Mouse (Mus musculus) limb, embryonic 12.5 days (tissue): Measurements from ENCODE around the gene B4galt2. TPM values are rescaled to one million over a fixed set of nuclear protein-coding genes. Genes with fewer than 3 reads are reported as not detected.

Experiments
- polyA plus RNA-seq: library from polyadenylated mRNA; unstranded; fragments of >200 nt; fragmentation: Nextera tagmentation; extraction: Ambion mirVana; gene quantifications from 2 replicates; pipeline ENCODE4 v1.2.1, GENCODE M21; 2016

The B4galt2 gene
- polyA plus RNA-seq, 1 experiment from 2014 or later, result 36.4 TPM

Other genes with a start within 250 kb of the B4galt2 start
- 87.0 and 87.5 TPM in 2 replicates for gene Dmap1, start 201.2 kb downstream of the B4galt2 start, polyA plus RNA-seq
- gene Gm12845, start 159.1 kb downstream of the B4galt2 start, polyA plus RNA-seq, result not detected in 2 replicates
- not detected in 2 replicates for gene Klf17, start 117.8 kb downstream of the B4galt2 start, polyA plus RNA-seq
- 14.7 and 16.5 TPM in 2 replicates for gene Slc6a9, start 49.0 kb downstream of the B4galt2 start, polyA plus RNA-seq
- gene Ccdc24, start 10.9 kb downstream of the B4galt2 start, polyA plus RNA-seq, result 2.2 and 2.7 TPM in 2 replicates
- gene Atp6v0b, start 3.8 kb upstream of the B4galt2 start, polyA plus RNA-seq, result 160 and 175 TPM in 2 replicates
- 18.3 and 18.8 TPM in 2 replicates for gene Dph2, start 8.5 kb upstream of the B4galt2 start, polyA plus RNA-seq
- gene Ipo13, start 31.5 kb upstream of the B4galt2 start, polyA plus RNA-seq, result 40.3 and 48.1 TPM in 2 replicates
- gene Artn, start 46.3 kb upstream of the B4galt2 start, polyA plus RNA-seq, result 16.4 and 16.8 TPM in 2 replicates